Mouse (Mus musculus): ENCODE measurements at regions not wholly inside any gene's neighbourhood (a gene's known extent, or its start where the extent isn't known, plus 50 kb on each side); places are given as distances from the start of the nearest gene placed in this dataset.
A peak's percentile ranks its signal among the peaks of the same experiment; 100 is the strongest.

GRCm38 (mm10) chr9:87961796-87962195 is 230.7 kb upstream of the Tbx18 start:
- Histone ChIP-seq H3K4me3 (ENCODE audit: control insufficient read depth, low read depth, low read length) (no peak overlapping the region), H3K27ac (ENCODE audit: control insufficient read depth, insufficient read depth, low read depth, low read length) (no peak overlapping the region), H3K27me3 (ENCODE audit: control insufficient read depth, insufficient read depth, low read length) (no peaks in the 10 kb centered on the region), H3K36me3 (ENCODE audit: control insufficient read depth, insufficient read depth, low read length) (no peaks in the 10 kb centered on the region), H3K4me1 (ENCODE audit: control insufficient read depth, insufficient read depth, low read length) (no peaks in the 10 kb centered on the region)
- TF ChIP-seq CTCF (IDR thresholded peaks at IDR 0.05; ENCODE audit: control insufficient read depth, insufficient read depth, insufficient replicate concordance, low read depth, low read length) (no peak), POLR2A (IDR thresholded peaks at IDR 0.05; ENCODE audit: control insufficient read depth, low read depth, low read length) (no peak)

- no peak overlapping the region for H3K27ac ChIP-seq (ENCODE audit: control insufficient read depth, insufficient read depth, low read depth, low read length)
- H3K27me3 ChIP-seq (ENCODE audit: control insufficient read depth, insufficient read depth, low read length): no peaks in the 10 kb centered on the region
- H3K4me3 ChIP-seq (ENCODE audit: control insufficient read depth, low read depth, low read length): no peak overlapping the region
- TF ChIP-seq CTCF (IDR thresholded peaks at IDR 0.05; ENCODE audit: control insufficient read depth, insufficient read depth, insufficient replicate concordance, low read depth, low read length) (no peak), POLR2A (IDR thresholded peaks at IDR 0.05; ENCODE audit: control insufficient read depth, low read depth, low read length) (no peak)
- no peaks in the 10 kb centered on the region for H3K36me3 ChIP-seq (ENCODE audit: control insufficient read depth, insufficient read depth, low read length)
- no peaks in the 10 kb centered on the region for H3K4me1 ChIP-seq (ENCODE audit: control insufficient read depth, insufficient read depth, low read length)
Observed at GRCm38 (mm10) chr9:87964508-87964907, 233.4 kb upstream of the Tbx18 start.

- H3K4me1 ChIP-seq (ENCODE audit: control insufficient read depth, insufficient read depth, low read length): no peaks in the 10 kb centered on the region
- no peak for TF ChIP-seq POLR2A (IDR thresholded peaks at IDR 0.05; ENCODE audit: control insufficient read depth, low read depth, low read length)
- H3K36me3 ChIP-seq (ENCODE audit: control insufficient read depth, insufficient read depth, low read length): no peaks in the 10 kb centered on the region
- no peak overlapping the region for H3K27ac ChIP-seq (ENCODE audit: control insufficient read depth, insufficient read depth, low read depth, low read length)
- H3K4me3 ChIP-seq (ENCODE audit: control insufficient read depth, low read depth, low read length): no peak overlapping the region
- no peaks in the 10 kb centered on the region for H3K27me3 ChIP-seq (ENCODE audit: control insufficient read depth, insufficient read depth, low read length)
Observed at GRCm38 (mm10) chr9:87965103-87965780, 234.2 kb upstream of the Tbx18 start.

- Histone ChIP-seq H3K4me1 (ENCODE audit: control insufficient read depth, insufficient read depth, low read length) (no peaks in the 10 kb centered on the region), H3K27ac (ENCODE audit: control insufficient read depth, insufficient read depth, low read depth, low read length) (no peak overlapping the region)
- TF ChIP-seq CTCF (IDR thresholded peaks at IDR 0.05; ENCODE audit: control insufficient read depth, insufficient read depth, insufficient replicate concordance, low read depth, low read length) (no peak), POLR2A (IDR thresholded peaks at IDR 0.05; ENCODE audit: control insufficient read depth, low read depth, low read length) (no peak)
Observed at GRCm38 (mm10) chr9:87968190-87969082, 237.4 kb upstream of the Tbx18 start.

GRCm38 (mm10) chr9:87970586-87970985 is 239.5 kb upstream of the Tbx18 start:
- Histone ChIP-seq H3K27ac (ENCODE audit: control insufficient read depth, insufficient read depth, low read depth, low read length) (no peak overlapping the region), H3K36me3 (ENCODE audit: control insufficient read depth, insufficient read depth, low read length) (no peaks in the 10 kb centered on the region), H3K27me3 (ENCODE audit: control insufficient read depth, insufficient read depth, low read length) (no peaks in the 10 kb centered on the region), H3K4me3 (ENCODE audit: control insufficient read depth, low read depth, low read length) (no peak overlapping the region), H3K4me1 (ENCODE audit: control insufficient read depth, insufficient read depth, low read length) (no peaks in the 10 kb centered on the region)
- TF ChIP-seq POLR2A (IDR thresholded peaks at IDR 0.05; ENCODE audit: control insufficient read depth, low read depth, low read length) (no peak), CTCF (IDR thresholded peaks at IDR 0.05; ENCODE audit: control insufficient read depth, insufficient read depth, insufficient replicate concordance, low read depth, low read length) (no peak)

More at GRCm38 (mm10) chr9:87968190-87969082, 237.4 kb upstream of the Tbx18 start:
- Histone ChIP-seq H3K27me3 (ENCODE audit: control insufficient read depth, insufficient read depth, low read length) (no peaks in the 10 kb centered on the region), H3K4me3 (ENCODE audit: control insufficient read depth, low read depth, low read length) (no peak overlapping the region), H3K36me3 (ENCODE audit: control insufficient read depth, insufficient read depth, low read length) (no peaks in the 10 kb centered on the region)

GRCm38 (mm10) chr9:87971791-87972190 is 240.7 kb upstream of the Tbx18 start:
- no peak overlapping the region for H3K4me3 ChIP-seq (ENCODE audit: control insufficient read depth, low read depth, low read length)
- H3K36me3 ChIP-seq (ENCODE audit: control insufficient read depth, insufficient read depth, low read length): no peaks in the 10 kb centered on the region
- no peak overlapping the region for H3K27ac ChIP-seq (ENCODE audit: control insufficient read depth, insufficient read depth, low read depth, low read length)
- H3K4me1 ChIP-seq (ENCODE audit: control insufficient read depth, insufficient read depth, low read length): no peaks in the 10 kb centered on the region
- H3K27me3 ChIP-seq (ENCODE audit: control insufficient read depth, insufficient read depth, low read length): no peaks in the 10 kb centered on the region
- TF ChIP-seq CTCF (IDR thresholded peaks at IDR 0.05; ENCODE audit: control insufficient read depth, insufficient read depth, insufficient replicate concordance, low read depth, low read length): no peak

- no peaks in the 10 kb centered on the region for H3K27me3 ChIP-seq (ENCODE audit: control insufficient read depth, insufficient read depth, low read length)
- H3K36me3 ChIP-seq (ENCODE audit: control insufficient read depth, insufficient read depth, low read length): no peaks in the 10 kb centered on the region
- no peak overlapping the region for H3K4me3 ChIP-seq (ENCODE audit: control insufficient read depth, low read depth, low read length)
- no peak for TF ChIP-seq POLR2A (IDR thresholded peaks at IDR 0.05; ENCODE audit: control insufficient read depth, low read depth, low read length)
- TF ChIP-seq CTCF (IDR thresholded peaks at IDR 0.05; ENCODE audit: control insufficient read depth, insufficient read depth, insufficient replicate concordance, low read depth, low read length): peak; percentile 39; the same call in 1 of the 2 replicates
- H3K27ac ChIP-seq (ENCODE audit: control insufficient read depth, insufficient read depth, low read depth, low read length): no peak overlapping the region
- no peaks in the 10 kb centered on the region for H3K4me1 ChIP-seq (ENCODE audit: control insufficient read depth, insufficient read depth, low read length)
Observed at GRCm38 (mm10) chr9:87973531-87973930, 242.5 kb upstream of the Tbx18 start.
